Mouse (Mus musculus) bone marrow, adult 2 months (tissue): ENCODE data around the gene Tfam. TPM values are rescaled to one million over a fixed set of nuclear protein-coding genes. Genes with fewer than 3 reads are reported as not detected.

Experiments
- H3K27ac ChIP-seq: fragments of 200-500 bp; 2 replicates; pipeline ENCODE4 v1.5.1; 2012; ENCODE audit warnings: low read depth, mild to moderate bottlenecking, control low read depth, inconsistent platforms, low read length; ENCODE audit not compliant: control insufficient read depth, poor library complexity, insufficient read depth
- H3K4me1 ChIP-seq: fragments of 200-500 bp; 2 replicates; pipeline ENCODE4 v1.6.1; 2011; ENCODE audit warnings: low read length; ENCODE audit not compliant: control insufficient read depth, insufficient read depth
- H3K4me3 ChIP-seq: fragments of 200-500 bp; replicated peaks from 2 replicates; pipeline ENCODE3; 2011; ENCODE audit warnings: mild to moderate bottlenecking, low read depth, low read length, control low read depth; ENCODE audit not compliant: control insufficient read depth
- CTCF ChIP-seq: fragments of 200-500 bp; IDR thresholded peaks from 2 replicates; pipeline ENCODE4 v1.5.1; 2011; ENCODE audit warnings: low read length, control low read depth; ENCODE audit not compliant: control insufficient read depth, insufficient read depth
- POLR2A ChIP-seq: fragments of 200-500 bp; IDR thresholded peaks from 2 replicates; pipeline ENCODE4 v1.6.1; 2011; ENCODE audit warnings: low read depth, mild to moderate bottlenecking, control low read depth, low read length, borderline replicate concordance; ENCODE audit not compliant: control insufficient read depth
- WGBS: fragments of 180-500 bp; shearing (Covaris S2); methylation state at CpG from one replicate; pipeline ENCODE4 v1.1.7; 2018; 5-methylcytosine and 5-hydroxymethylcytosine counted together
- polyA plus RNA-seq: library from polyadenylated mRNA; stranded (reverse); fragments of >200 nt; gene quantifications from 2 replicates; pipeline ENCODE4 v1.2.4, GENCODE M21; 2011; ENCODE audit warnings: low replicate concordance; ENCODE audit not compliant: missing spikeins, insufficient read depth, insufficient read length

Gene Tfam
- polyA plus RNA-seq, 1 experiment = 32.5 TPM

- H3K4me3 ChIP-seq = no peak overlapping the region
- H3K4me1 ChIP-seq = no peaks in the 10 kb centered on the region
- WGBS = 75% methylated on average over 8 of the region's 8 CpGs
- TF ChIP-seq CTCF = no peak
- TF ChIP-seq POLR2A = no peak
- H3K27ac ChIP-seq = no peak overlapping the region
These were observed 23.6 kb upstream of the Tfam start for GRCm38 (mm10) chr10:71261637-71262036.

GRCm38 (mm10) chr10:71258943-71259342 is 20.9 kb upstream of the Tfam start:
- WGBS = 71% methylated on average over 5 of the region's 5 CpGs
- H3K4me1 ChIP-seq = no peaks in the 10 kb centered on the region
- no peak overlapping the region for H3K27ac ChIP-seq
- no peak for TF ChIP-seq CTCF
- no peak for TF ChIP-seq POLR2A
- no peak overlapping the region for H3K4me3 ChIP-seq

GRCm38 (mm10) chr10:71258516-71258915 is 20.4 kb upstream of the Tfam start:
- TF ChIP-seq POLR2A (no peak), CTCF (no peak)
- 66% methylated on average over 8 of the region's 8 CpGs for WGBS
- Histone ChIP-seq H3K4me1 (no peaks in the 10 kb centered on the region), H3K4me3 (no peak overlapping the region), H3K27ac (no peak overlapping the region)

GRCm38 (mm10) chr10:71253147-71253546 is 15.1 kb upstream of the Tfam start:
- TF ChIP-seq CTCF = no peak
- TF ChIP-seq POLR2A = no peak
- Histone ChIP-seq H3K27ac (no peak overlapping the region), H3K4me1 (no peaks in the 10 kb centered on the region), H3K4me3 (no peak overlapping the region)
- 80% methylated on average over 4 of the region's 4 CpGs for WGBS

- Histone ChIP-seq H3K4me1 (no peaks in the 10 kb centered on the region), H3K27ac (no peak overlapping the region), H3K4me3 (no peak overlapping the region)
- 67% methylated on average over 5 of the region's 5 CpGs for WGBS
- TF ChIP-seq POLR2A (no peak), CTCF (no peak)
These were observed 14.3 kb upstream of the Tfam start for GRCm38 (mm10) chr10:71252421-71252820.

GRCm38 (mm10) chr10:71251846-71252245 is 13.8 kb upstream of the Tfam start:
- H3K4me3 ChIP-seq = no peak overlapping the region
- no peaks in the 10 kb centered on the region for H3K4me1 ChIP-seq
- 84% methylated on average over 5 of the region's 5 CpGs for WGBS
- TF ChIP-seq POLR2A = no peak
- no peak for TF ChIP-seq CTCF
- no peak overlapping the region for H3K27ac ChIP-seq

- Histone ChIP-seq H3K4me3 (no peak overlapping the region), H3K27ac (no peak overlapping the region), H3K4me1 (no peaks in the 10 kb centered on the region)
- TF ChIP-seq CTCF = no peak
- no peak for TF ChIP-seq POLR2A
- WGBS = 77% methylated on average over 5 of the region's 5 CpGs
These were observed 13.2 kb upstream of the Tfam start for GRCm38 (mm10) chr10:71251256-71251655.

GRCm38 (mm10) chr10:71250472-71250871 is 12.4 kb upstream of the Tfam start:
- WGBS = 80% methylated on average over 17 of the region's 17 CpGs
- no peaks in the 10 kb centered on the region for H3K4me1 ChIP-seq
- TF ChIP-seq CTCF (no peak), POLR2A (no peak)
- H3K27ac ChIP-seq = no peak overlapping the region
- H3K4me3 ChIP-seq = no peak overlapping the region
